Mouse (Mus musculus) small intestine, adult 2 months (tissue): ENCODE measurements at regions not wholly inside any gene's neighbourhood (a gene's known extent, or its start where the extent isn't known, plus 50 kb on each side); places are given as distances from the start of the nearest gene placed in this dataset.

Source experiments
- H3K27ac ChIP-seq: fragments of 200-500 bp; 2 replicates; pipeline ENCODE4 v1.5.1; 2012; ENCODE audit warnings: low read depth, low read length, control low read depth, inconsistent platforms; ENCODE audit not compliant: insufficient read depth
- H3K27me3 ChIP-seq: fragments of 200-500 bp; 2 replicates; pipeline ENCODE4 v1.6.1; 2012; ENCODE audit warnings: mild to moderate bottlenecking, moderate library complexity, low read length, inconsistent platforms; ENCODE audit not compliant: control insufficient read depth, insufficient read depth
- H3K36me3 ChIP-seq: fragments of 200-500 bp; 2 replicates; pipeline ENCODE4 v1.6.1; 2012; ENCODE audit warnings: mild to moderate bottlenecking, low read length, control low read depth, inconsistent platforms; ENCODE audit not compliant: control insufficient read depth, insufficient read depth
- H3K4me1 ChIP-seq: fragments of 200-500 bp; 2 replicates; pipeline ENCODE4 v1.6.1; 2012; ENCODE audit warnings: low read length, inconsistent platforms, mixed read lengths; ENCODE audit not compliant: control insufficient read depth, insufficient read depth, insufficient read length
- H3K4me3 ChIP-seq: fragments of 200-500 bp; 2 replicates; pipeline ENCODE4 v1.5.1; 2012; ENCODE audit warnings: low read depth, mild to moderate bottlenecking, control low read depth, inconsistent platforms, low read length, moderate library complexity
- CTCF ChIP-seq: fragments of 200-500 bp; IDR thresholded peaks from 2 replicates; pipeline ENCODE4 v1.5.1; 2012; ENCODE audit warnings: low read depth, mild to moderate bottlenecking, control low read depth, inconsistent platforms, low read length, moderate library complexity, mixed read lengths; ENCODE audit not compliant: insufficient replicate concordance, insufficient read length; ENCODE audit errors: extremely low read depth
- POLR2A ChIP-seq: fragments of 200-500 bp; IDR thresholded peaks from 2 replicates; pipeline ENCODE4 v1.6.1; 2012; ENCODE audit warnings: low read depth, mild to moderate bottlenecking, control low read depth, inconsistent platforms, low read length, moderate library complexity
- WGBS: fragments of 180-500 bp; shearing (Covaris S2); methylation state at CpG from one replicate; pipeline ENCODE4 v1.1.7; 2018; 5-methylcytosine and 5-hydroxymethylcytosine counted together

DNA sequence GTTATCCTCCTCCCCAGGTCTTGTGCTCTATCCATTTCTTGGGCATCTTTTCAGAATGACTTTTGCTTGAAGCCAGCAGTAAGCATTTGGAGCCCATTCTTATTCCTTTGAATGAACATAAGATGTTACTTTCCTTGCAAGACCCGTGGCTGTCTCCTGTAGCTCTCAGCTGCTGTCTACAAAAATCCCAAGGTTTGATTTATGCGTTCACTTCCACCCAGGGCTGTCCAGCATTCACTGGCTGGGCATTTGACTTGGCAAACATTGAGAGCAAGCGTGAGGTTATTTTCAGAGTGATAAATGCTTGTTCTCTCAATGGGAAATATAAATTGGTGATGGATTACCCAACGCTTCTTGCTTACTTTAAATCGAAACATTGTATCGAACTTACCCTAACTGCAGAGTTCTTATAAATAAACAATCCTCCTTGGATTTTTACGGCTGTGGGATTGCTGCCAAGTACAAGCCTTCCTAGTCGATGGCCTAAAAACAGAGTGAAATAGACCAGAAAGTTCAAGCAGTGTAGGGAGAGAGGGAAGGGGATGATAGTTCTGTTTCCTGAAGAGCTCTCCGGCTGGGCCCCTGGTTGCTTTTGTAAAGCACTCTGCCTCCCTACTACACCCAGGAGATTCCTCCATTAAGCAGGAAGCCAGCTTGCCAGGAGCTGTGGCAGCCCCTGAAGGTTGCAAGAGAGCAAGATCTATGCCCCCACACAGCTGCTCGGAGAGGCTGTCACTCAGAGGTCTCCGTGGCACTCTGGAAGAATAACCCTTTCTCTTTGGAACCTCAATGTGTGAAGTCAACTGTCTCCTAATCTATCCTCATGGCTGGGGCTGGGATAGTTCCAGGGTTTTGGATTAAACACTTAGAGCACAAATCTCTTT lies 210.1 kb downstream of the Mex3b start:
- no peak for TF ChIP-seq POLR2A
- no peak for TF ChIP-seq CTCF
- Histone ChIP-seq H3K4me1 (no peaks in the 10 kb centered on the region), H3K27me3 (no peaks in the 10 kb centered on the region), H3K27ac (no peak overlapping the region), H3K36me3 (no peaks in the 10 kb centered on the region), H3K4me3 (no peak overlapping the region)
- WGBS, result 25% methylated on average over 11 of the region's 11 CpGs

DNA sequence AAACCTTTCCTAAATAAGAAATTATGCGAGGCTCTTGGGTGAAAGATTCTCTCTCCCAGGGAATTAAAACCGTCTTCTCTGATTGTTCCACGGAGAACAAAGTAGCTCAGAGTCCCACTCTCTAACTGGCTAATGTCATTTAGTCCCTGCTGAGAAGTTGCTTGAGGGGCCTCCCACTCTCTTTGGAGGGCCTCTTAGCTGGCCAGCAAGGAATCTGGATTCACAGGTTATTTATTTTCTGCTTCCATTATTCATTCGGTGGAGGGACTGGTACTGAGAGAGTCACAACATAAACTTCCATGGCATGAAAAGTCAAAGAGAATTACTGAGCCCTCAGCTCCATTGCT lies 210.8 kb downstream of the Mex3b start:
- 49% methylated on average over 4 of the region's 4 CpGs for whole genome bisulfite sequencing
- Histone ChIP-seq H3K4me3 (no peak overlapping the region), H3K4me1 (no peaks in the 10 kb centered on the region), H3K36me3 (no peaks in the 10 kb centered on the region), H3K27me3 (no peaks in the 10 kb centered on the region), H3K27ac (no peak overlapping the region)
- TF ChIP-seq CTCF (no peak), POLR2A (no peak)

DNA sequence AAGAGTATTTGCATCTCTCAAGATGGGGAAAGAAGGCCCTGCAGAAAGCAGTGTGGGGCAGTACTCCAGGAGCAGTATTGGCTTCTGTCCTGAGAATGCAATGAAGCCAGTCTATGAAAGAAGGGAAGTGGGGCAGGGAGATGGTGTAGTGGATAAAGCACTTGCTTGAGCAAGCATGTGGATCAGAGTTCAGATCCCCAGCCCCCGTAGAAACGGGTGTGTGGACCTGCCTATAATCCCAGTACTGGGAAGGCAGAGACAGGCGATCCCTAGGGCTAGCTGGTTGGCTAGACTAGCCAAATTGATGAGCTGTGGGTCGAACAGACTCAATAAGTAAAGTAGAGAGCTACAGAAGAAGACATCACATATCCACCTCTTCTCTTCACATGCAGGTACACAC lies 211.6 kb downstream of the Mex3b start:
- H3K4me3 ChIP-seq, result no peak overlapping the region
- WGBS, result 69% methylated on average over 4 of the region's 4 CpGs
- no peak for TF ChIP-seq CTCF
- no peak for TF ChIP-seq POLR2A

DNA sequence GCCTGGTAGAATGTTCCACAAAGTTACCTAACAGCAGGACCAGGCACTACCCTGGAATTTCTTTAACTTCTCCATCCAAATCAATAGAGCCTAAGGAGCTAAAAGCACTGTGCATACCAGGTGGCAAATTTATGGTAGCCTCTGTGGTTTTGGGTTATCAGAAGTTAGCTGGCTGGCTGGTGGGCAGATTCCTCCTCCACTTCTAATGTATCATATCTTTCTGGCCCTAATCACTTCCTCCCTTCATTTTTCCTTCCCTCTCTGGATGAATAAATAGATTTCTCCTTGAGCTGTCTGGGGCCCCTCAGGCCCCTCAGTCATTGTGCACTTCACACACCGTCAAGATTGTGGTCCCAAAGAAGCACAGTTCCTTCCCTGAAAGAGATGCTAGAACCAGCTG lies 212.7 kb downstream of the Mex3b start:
- TF ChIP-seq CTCF, result no peak
- TF ChIP-seq POLR2A, result no peak
- no peak overlapping the region for H3K4me3 ChIP-seq
- no peaks in the 10 kb centered on the region for H3K36me3 ChIP-seq
- no peaks in the 10 kb centered on the region for H3K27me3 ChIP-seq
- H3K27ac ChIP-seq, result no peak overlapping the region
- no peaks in the 10 kb centered on the region for H3K4me1 ChIP-seq
- 44% methylated on average over 1 of the region's 1 CpGs for whole genome bisulfite sequencing

More for the DNA sequence above, 211.6 kb downstream of the Mex3b start:
- Histone ChIP-seq H3K36me3 (no peaks in the 10 kb centered on the region), H3K4me1 (no peaks in the 10 kb centered on the region), H3K27ac (no peak overlapping the region), H3K27me3 (no peaks in the 10 kb centered on the region)

DNA sequence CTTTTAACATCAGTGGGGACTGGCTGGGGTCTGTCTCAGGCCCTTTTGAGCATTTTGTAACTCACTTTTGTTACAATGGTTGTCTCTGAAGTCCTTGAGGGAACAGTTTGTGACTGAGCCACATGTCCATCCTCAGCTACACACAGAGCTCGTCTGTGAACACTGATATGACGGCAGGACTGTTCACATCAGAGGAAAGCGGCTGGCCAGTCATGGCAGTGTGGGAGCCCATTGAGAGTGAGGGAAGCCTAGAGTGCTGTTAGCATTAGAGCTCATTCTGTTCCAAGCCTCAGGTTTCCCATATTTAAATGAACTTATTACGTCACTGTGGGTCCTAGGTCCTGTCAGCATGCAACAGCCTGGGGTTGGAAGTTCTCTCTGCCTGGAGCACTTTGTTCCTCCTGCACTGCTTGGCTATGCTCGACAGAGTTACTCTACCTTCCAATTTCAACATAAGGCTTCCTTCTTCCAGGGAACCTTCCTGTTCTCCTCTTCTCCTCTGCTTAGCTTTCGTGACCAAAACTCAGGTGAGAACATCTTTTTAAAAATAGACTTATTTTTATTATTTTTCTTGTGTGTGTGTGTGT lies 217.5 kb downstream of the Mex3b start:
- no peak overlapping the region for H3K27ac ChIP-seq
- H3K4me1 ChIP-seq, result no peaks in the 10 kb centered on the region
- TF ChIP-seq CTCF, result no peak
- no peak for TF ChIP-seq POLR2A
- 72% methylated on average over 6 of the region's 6 CpGs for WGBS
- no peaks in the 10 kb centered on the region for H3K27me3 ChIP-seq
- no peak overlapping the region for H3K4me3 ChIP-seq
- no peaks in the 10 kb centered on the region for H3K36me3 ChIP-seq

- WGBS, result 70% methylated on average over 4 of the region's 4 CpGs
- H3K27me3 ChIP-seq, result no peaks in the 10 kb centered on the region
- H3K36me3 ChIP-seq, result no peaks in the 10 kb centered on the region
- H3K4me3 ChIP-seq, result no peak overlapping the region
- no peak for TF ChIP-seq POLR2A
- no peak for TF ChIP-seq CTCF
- H3K4me1 ChIP-seq, result no peaks in the 10 kb centered on the region
- H3K27ac ChIP-seq, result no peak overlapping the region
These were observed 218.5 kb downstream of the Mex3b start for GRCm38 (mm10) chr7:83085547-83086158.

- TF ChIP-seq CTCF (no peak), POLR2A (no peak)
- WGBS, result 69% methylated on average over 4 of the region's 4 CpGs
- H3K4me1 ChIP-seq, result no peaks in the 10 kb centered on the region
- H3K27ac ChIP-seq, result no peak overlapping the region
- H3K4me3 ChIP-seq, result no peak overlapping the region
- no peaks in the 10 kb centered on the region for H3K36me3 ChIP-seq
- H3K27me3 ChIP-seq, result no peaks in the 10 kb centered on the region
These were observed 220.3 kb downstream of the Mex3b start for GRCm38 (mm10) chr7:83087408-83087807.
